Mouse (Mus musculus): Measurements from ENCODE around the gene Aplf.

The Aplf gene

GRCm38 (mm10) chr6:87623151-87623550 is 48.8 kb downstream of the Aplf start:
- DNase-seq (ENCODE audit: low spot score): no peak

GRCm38 (mm10) chr6:87621281-87621680 is 50.7 kb downstream of the Aplf start:
- DNase-seq (ENCODE audit: low spot score): no peak

- DNase-seq (ENCODE audit: low spot score): no peak
Measured at GRCm38 (mm10) chr6:87618021-87618420, 54.0 kb downstream of the Aplf start.

- DNase-seq (ENCODE audit: low spot score): no peak
Measured at GRCm38 (mm10) chr6:87615696-87616083, 56.3 kb downstream of the Aplf start.

GRCm38 (mm10) chr6:87614794-87615695 is 56.9 kb downstream of the Aplf start:
- DNase-seq (ENCODE audit: low spot score): no peak

GRCm38 (mm10) chr6:87599825-87600224 is 72.2 kb downstream of the Aplf start:
- DNase-seq (ENCODE audit: low spot score): no peak

- no peak for DNase-seq (ENCODE audit: low spot score)
Measured at GRCm38 (mm10) chr6:87597116-87597833, 74.7 kb downstream of the Aplf start.

- no peak for DNase-seq (ENCODE audit: low spot score)
Measured at GRCm38 (mm10) chr6:87594188-87594587, 77.8 kb downstream of the Aplf start.

GRCm38 (mm10) chr6:87590394-87591281 is 81.4 kb downstream of the Aplf start, which contains the start of gene Prokr1:
Gene Prokr1, minus strand, starts transcription at chr6:87590743.
- no peak for DNase-seq (ENCODE audit: low spot score)

- no peak for DNase-seq (ENCODE audit: low spot score)
Measured at GRCm38 (mm10) chr6:87589718-87590393, 82.1 kb downstream of the Aplf start.

- DNase-seq (ENCODE audit: low spot score): no peak
Measured at GRCm38 (mm10) chr6:87583991-87584390, 88.0 kb downstream of the Aplf start.

- no peak for DNase-seq (ENCODE audit: low spot score)
Measured at GRCm38 (mm10) chr6:87583183-87583611, 88.8 kb downstream of the Aplf start.

GRCm38 (mm10) chr6:87582456-87582855 is 89.5 kb downstream of the Aplf start:
- DNase-seq (ENCODE audit: low spot score): no peak

- DNase-seq (ENCODE audit: low spot score): no peak
Measured at GRCm38 (mm10) chr6:87581581-87581980, 90.4 kb downstream of the Aplf start.

- no peak for DNase-seq (ENCODE audit: low spot score)
Measured at GRCm38 (mm10) chr6:87581071-87581470, 90.9 kb downstream of the Aplf start.
